Mouse (Mus musculus): Measurements from ENCODE around the gene Sec24d.

Sec24d gene

GRCm38 (mm10) chr3:123296654-123297053, 29.4 kb downstream of the Sec24d start:
- no peak for DNase-seq (ENCODE audit: low spot score in 2 of 2)

GRCm38 (mm10) chr3:123298283-123298682, 31.0 kb downstream of the Sec24d start:
- no peak for DNase-seq (ENCODE audit: low spot score in 2 of 2)

GRCm38 (mm10) chr3:123301521-123301920, 34.3 kb downstream of the Sec24d start:
- DNase-seq (ENCODE audit: low spot score in 2 of 2), result no peak

- DNase-seq (ENCODE audit: low spot score in 2 of 2), result no peak
Observed at GRCm38 (mm10) chr3:123305611-123306010, 38.4 kb downstream of the Sec24d start.

- no peak for DNase-seq (ENCODE audit: low spot score in 2 of 2)
Observed at GRCm38 (mm10) chr3:123307446-123307845, 40.2 kb downstream of the Sec24d start.

- no peak for DNase-seq (ENCODE audit: low spot score in 2 of 2)
Observed at GRCm38 (mm10) chr3:123309141-123309540, 41.9 kb downstream of the Sec24d start.

GRCm38 (mm10) chr3:123312477-123313062, 45.3 kb downstream of the Sec24d start:
- DNase-seq (ENCODE audit: low spot score in 2 of 2), result no peak

- DNase-seq (ENCODE audit: low spot score in 2 of 2), result no peak
Observed at GRCm38 (mm10) chr3:123313477-123313876, 46.2 kb downstream of the Sec24d start.

GRCm38 (mm10) chr3:123313920-123314614, 46.8 kb downstream of the Sec24d start:
- no peak for DNase-seq (ENCODE audit: low spot score in 2 of 2)

- no peak for DNase-seq (ENCODE audit: low spot score in 2 of 2)
Observed at GRCm38 (mm10) chr3:123316066-123316465, 48.8 kb downstream of the Sec24d start.

GRCm38 (mm10) chr3:123317081-123317480, 49.8 kb downstream of the Sec24d start:
- DNase-seq (ENCODE audit: low spot score in 2 of 2), result no peak

- no peak for DNase-seq (ENCODE audit: low spot score in 2 of 2)
Observed at GRCm38 (mm10) chr3:123320341-123320740, 53.1 kb downstream of the Sec24d start.

GRCm38 (mm10) chr3:123321612-123322011, 54.4 kb downstream of the Sec24d start:
- DNase-seq (ENCODE audit: low spot score in 2 of 2), result no peak

- no peak for DNase-seq (ENCODE audit: low spot score in 2 of 2)
Observed at GRCm38 (mm10) chr3:123322147-123322546, 54.9 kb downstream of the Sec24d start.

- DNase-seq (ENCODE audit: low spot score in 2 of 2), result no peak
Observed at GRCm38 (mm10) chr3:123324326-123324725, 57.1 kb downstream of the Sec24d start.

- peak; percentile 59 to 68 for DNase-seq (ENCODE audit: low spot score in 2 of 2)
Observed at GRCm38 (mm10) chr3:123329251-123329650, 62.0 kb downstream of the Sec24d start.

GRCm38 (mm10) chr3:123330221-123330620, 63.0 kb downstream of the Sec24d start:
- DNase-seq (ENCODE audit: low spot score in 2 of 2), result no peak

GRCm38 (mm10) chr3:123332330-123333054, 65.2 kb downstream of the Sec24d start:
- DNase-seq (ENCODE audit: low spot score in 2 of 2), result no peak

- no peak for DNase-seq (ENCODE audit: low spot score in 2 of 2)
Observed at GRCm38 (mm10) chr3:123333055-123333424, 65.8 kb downstream of the Sec24d start.

GRCm38 (mm10) chr3:123334947-123335346, 67.7 kb downstream of the Sec24d start:
- no peak for DNase-seq (ENCODE audit: low spot score in 2 of 2)

GRCm38 (mm10) chr3:123335480-123335879, 68.2 kb downstream of the Sec24d start:
- DNase-seq (ENCODE audit: low spot score in 2 of 2), result no peak

GRCm38 (mm10) chr3:123336455-123336854, 69.2 kb downstream of the Sec24d start:
- no peak for DNase-seq (ENCODE audit: low spot score in 2 of 2)

- no peak for DNase-seq (ENCODE audit: low spot score in 2 of 2)
Observed at GRCm38 (mm10) chr3:123336951-123337350, 69.7 kb downstream of the Sec24d start.

Measured in urinary bladder, postnatal 4 days (tissue).